Mouse (Mus musculus) heart, adult 11 months (tissue): ENCODE results near the gene Btbd35f16.
"Not testable (repeated sequence)": the region's sequence is repeated elsewhere in the genome, so short reads cannot be mapped to it uniquely, and the experiment has no call there.

Source experiments
- DNase-seq: peaks from one replicate; pipeline ENCODE4 v3.0.0; 2022

The Btbd35f16 gene

DNA sequence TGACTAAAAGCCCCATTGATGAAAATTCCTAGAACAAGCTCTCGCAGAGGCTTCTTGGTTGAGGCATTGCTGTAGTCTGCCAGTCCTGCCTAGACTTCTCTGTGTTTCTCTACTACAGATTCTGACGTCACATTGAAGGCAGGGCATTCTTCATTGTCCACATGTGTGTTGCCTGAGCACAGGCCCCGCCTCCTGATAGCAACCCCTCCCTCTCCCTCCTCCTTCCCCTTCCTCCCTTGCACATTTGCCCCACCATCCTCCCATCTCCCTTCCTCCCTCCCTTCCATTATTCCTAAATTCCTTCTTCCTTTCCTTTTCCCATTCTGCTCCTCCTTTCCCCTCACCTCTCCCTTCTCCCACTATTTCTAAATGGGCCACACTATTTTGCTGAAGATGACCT lies at the start of gene Btbd35f16:
TSS of gene Btbd35f16 (minus strand) at position 101 of the 400 bp plus-strand sequence.
- DNase-seq = not testable (repeated sequence)
